Mouse (Mus musculus): ENCODE results near the gene Ttc7b.

The Ttc7b gene

DNA sequence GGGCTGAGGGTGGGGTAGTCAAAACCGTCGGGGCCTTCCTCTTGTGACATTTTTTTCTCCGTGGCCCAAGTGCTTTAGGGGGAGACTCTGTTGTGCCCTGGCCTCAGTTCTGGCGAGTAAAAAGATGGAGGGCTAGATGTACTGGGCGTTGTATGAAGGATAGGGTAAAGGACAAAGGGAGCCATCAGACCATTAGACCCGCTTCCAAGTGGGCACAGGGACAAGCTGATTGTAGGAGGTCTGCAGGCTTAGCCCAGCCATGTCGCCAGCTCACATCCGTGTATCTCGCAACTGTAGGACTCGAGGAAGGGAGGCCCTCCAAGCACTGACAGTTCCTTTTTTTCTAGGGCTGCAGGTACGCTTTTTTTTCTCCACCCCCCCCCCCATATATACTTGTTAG, 111.9 kb downstream of the Ttc7b start:
- DNase-seq (ENCODE audit: low spot score) = no peak

DNA sequence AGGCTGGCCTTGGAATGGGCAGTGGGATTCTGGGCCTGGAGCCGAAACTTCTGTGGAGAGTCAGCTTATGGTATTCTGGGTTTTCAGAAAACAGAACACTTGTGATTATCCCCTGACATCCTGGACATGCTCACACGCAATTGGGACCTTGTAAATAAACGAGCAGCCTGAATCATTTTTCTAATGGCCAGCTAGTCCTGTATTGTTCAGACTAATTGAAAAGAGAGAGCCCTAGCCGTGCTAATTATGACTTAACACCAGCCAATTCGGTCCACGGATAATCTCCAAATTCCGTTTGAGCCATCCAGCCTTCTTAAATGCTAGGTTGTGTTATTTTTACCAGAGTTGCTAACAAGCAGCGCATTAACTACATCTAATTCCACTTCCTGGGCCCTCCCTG, 112.5 kb downstream of the Ttc7b start:
- no peak for DNase-seq (ENCODE audit: low spot score)

- no peak for DNase-seq (ENCODE audit: low spot score)
Observed at GRCm38 (mm10) chr12:100407371-100407770, 113.3 kb downstream of the Ttc7b start.

GRCm38 (mm10) chr12:100406094-100406493, 114.5 kb downstream of the Ttc7b start:
- DNase-seq (ENCODE audit: low spot score) = no peak

DNA sequence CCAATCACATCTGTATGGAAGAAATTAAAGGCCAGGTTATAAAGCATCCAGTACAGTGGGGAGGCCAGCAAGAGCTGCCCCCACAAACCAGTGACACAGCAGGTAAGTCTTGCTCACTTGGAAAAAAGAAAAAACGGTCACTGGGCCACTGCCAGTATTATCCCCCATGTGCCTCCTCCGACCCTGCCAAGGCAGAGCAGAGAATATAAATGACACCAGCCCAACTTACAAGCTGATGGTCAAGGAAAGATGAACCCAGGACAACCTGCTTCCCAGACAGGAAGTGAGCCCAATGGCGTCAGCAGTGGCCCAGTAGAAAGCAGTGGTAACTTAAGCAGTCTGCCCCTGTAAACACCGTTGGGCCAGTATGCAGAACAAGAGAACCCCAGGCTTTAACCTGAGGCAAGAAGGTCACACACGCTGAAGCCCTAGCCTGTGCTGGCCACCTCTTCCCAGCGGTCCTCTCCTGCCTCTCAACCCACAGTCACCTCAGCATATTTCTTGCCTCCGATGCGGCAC, 115.1 kb downstream of the Ttc7b start:
- DNase-seq (ENCODE audit: low spot score) = no peak

DNA sequence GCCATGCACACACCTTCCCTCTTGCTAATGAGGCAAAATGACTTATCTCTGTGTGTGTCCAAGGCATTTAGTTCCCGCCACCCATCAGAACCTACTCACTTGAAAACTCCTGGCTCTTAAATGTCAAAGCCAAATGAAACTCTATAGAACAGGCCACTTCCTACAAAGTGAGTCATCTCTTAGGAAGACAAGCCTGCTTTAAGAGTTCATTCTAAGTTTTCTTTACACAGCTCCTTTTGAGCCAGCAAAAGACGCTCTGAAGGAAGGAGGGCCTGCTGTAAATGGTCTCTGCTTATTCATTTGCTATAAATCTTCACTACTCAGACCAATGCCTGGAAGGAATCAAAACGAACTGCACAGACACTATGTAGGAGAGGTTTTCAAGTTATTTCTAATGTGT, 116.2 kb downstream of the Ttc7b start:
- no peak for DNase-seq (ENCODE audit: low spot score)

GRCm38 (mm10) chr12:100403005-100403324, 117.7 kb downstream of the Ttc7b start:
- no peak for DNase-seq (ENCODE audit: low spot score)

DNA sequence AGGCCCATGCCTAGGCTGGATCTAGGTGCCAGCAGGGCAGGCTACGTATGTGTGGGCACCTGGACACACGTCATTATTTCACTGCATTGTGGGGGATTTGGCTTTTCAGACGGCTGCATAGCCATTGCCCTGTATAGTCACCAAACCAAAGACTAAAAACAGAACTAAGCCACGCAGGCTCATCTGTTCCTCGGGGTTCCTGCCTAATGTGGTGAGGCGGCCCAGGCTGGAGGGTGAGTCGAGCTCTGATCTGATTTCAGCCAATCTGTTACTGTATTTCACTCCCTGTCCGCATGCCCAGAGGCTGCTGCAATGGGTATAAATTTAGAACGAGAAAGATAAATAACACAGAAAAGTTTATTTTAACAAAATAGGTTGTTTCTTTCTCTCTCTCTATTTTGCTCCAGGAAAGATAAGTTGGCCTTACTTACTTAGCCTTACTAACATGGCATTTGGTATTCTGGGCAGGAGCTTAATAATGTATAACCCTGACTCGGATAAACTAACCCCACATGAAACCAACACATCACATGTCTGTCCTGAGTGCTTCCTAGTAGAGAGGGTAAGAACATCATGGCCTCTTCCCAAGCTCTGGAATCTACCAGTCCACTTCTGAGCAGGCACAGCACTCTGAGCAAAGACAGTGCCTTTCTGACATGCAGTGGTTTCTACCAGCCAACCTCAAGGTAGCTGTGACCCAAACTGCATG, 118.2 kb downstream of the Ttc7b start:
- DNase-seq (ENCODE audit: low spot score) = no peak

- DNase-seq (ENCODE audit: low spot score) = no peak
Observed at GRCm38 (mm10) chr12:100400119-100400518, 120.5 kb downstream of the Ttc7b start.

DNA sequence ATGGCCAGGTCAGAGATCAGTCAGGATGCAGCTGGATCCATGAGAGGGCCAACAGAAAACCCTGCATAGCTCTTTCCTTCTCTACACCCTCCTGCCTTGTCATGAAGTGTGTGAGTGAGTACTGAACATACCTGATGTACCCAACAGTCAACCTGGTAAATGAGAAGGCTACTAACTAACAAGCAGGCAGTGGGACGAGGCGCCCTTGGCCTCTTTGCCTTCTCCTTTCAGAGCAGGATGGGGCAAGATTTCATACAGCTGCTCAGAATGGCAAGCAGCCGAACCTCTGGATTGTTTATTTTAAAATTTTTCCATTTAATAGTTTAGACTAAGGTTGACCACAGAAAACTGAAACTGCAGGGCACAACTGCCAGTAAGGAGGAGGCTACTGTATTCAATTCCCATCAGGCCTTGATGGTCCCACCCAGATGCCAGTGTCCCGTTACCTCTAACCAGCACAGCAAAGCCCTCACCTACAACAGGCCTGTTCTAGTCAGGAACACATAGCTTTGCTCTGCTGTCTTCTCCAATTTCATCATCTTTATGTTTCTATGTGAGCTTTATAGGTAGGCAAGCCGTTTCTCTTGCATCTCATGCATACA, 121.4 kb downstream of the Ttc7b start:
- DNase-seq (ENCODE audit: low spot score) = no peak

DNA sequence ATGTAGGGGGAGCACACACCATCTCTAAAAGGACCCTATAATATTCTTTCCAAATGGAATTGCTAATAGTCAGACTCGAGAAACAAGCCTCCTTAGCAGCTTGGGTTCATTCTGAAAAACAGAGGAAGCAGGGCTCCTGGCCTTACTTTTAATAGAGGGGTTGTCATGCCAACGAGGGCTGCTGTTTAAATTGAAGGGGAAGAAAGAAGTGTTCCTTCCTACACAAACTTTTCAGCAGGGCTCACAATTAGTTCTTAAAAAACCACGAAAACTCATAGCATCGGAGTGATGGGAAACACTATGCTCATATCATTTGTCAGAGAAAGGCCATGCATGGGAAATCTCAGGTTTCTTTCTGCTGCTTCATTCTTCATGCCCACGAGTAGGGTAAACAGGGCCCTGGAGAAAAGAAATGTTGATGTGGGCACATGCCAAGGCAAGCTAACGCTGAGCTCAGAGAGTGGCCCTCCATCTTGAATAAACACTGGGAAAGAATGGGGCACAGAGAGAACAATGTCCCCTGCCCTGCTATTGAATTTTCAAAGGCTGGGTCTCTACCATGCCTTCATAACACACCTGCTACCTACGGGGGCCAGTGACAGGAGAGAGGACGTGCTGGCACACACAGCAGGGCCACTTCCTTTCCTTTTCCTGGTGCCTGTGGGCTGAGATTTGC, 122.2 kb downstream of the Ttc7b start:
- DNase-seq (ENCODE audit: low spot score) = no peak

DNA sequence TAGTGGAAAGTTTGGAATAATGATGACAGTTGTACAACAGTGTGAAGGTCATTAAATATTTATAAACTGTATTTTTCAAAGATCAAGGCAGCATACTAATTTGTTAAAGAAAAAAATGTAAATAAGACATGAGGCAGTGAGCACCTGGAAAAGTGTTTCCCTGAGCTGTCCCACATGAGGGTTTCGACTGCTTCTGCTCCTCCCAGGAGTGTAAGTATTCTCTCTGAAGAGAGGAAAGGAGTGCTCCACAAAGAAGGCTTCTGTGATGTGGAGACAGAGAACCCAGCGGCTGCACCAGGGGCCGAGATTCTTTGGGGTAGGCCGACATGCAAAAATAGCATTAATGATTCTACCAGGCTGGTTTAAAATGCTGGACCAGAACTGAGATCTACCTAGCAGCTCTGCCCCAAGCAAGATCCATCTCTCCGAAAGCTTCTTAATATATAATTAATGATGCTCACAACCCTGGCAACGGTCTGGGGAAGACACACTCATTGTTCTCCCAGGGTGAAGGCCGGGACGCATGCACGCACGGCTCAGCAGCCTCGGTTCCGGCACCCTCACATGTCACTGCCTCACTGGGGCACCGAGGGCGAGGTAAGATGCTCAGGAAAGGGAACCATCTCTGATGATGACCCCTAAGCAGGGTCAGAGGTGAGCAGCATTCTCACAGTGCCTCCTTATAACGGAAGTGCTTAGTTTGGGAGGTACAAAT, 123.0 kb downstream of the Ttc7b start:
- DNase-seq (ENCODE audit: low spot score) = no peak

DNA sequence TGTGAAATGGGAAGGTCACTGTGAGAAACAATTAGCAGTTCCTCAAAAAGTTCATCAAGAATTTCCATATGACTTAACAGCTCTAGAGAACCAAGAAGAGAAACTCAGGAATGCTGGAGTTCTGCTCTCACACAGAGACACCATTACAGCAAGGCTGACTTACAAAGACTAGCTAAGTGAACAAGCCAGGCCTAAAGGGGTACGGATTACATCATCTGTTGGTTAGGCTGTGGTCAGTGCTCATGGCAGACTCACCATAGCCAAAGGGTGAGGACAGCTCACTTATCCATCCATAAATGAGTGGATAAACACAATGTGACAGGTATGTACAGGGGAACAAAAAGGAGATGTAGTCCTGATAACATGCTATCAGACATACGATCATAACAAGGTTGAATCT, 123.8 kb downstream of the Ttc7b start:
- DNase-seq (ENCODE audit: low spot score) = no peak

- no peak for DNase-seq (ENCODE audit: low spot score)
Observed at GRCm38 (mm10) chr12:100393532-100393931, 127.1 kb downstream of the Ttc7b start.

- no peak for DNase-seq (ENCODE audit: low spot score)
Observed at GRCm38 (mm10) chr12:100393109-100393508, 127.5 kb downstream of the Ttc7b start.

- no peak for DNase-seq (ENCODE audit: low spot score)
Observed at GRCm38 (mm10) chr12:100392466-100392865, 128.2 kb downstream of the Ttc7b start.

DNA sequence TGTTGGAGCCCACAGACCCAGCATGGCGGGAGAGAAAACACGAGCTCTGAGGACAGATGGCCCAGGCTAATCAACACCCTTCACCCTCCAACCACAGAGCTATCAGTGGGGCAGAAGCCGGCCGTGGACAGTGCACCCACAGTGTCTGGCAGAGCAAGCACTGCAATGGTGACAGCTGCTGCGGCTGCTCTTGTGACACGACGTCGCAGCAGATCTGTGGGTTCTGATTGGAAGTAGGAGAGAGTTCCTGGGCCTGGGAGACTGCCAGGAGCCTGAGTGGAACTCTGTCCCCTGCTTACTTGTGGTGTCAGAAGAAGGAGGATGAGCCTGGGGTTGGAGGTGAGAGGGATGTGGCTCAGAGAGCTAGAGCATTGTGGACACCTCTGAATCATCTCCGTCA, 128.7 kb downstream of the Ttc7b start:
- DNase-seq (ENCODE audit: low spot score) = no peak

GRCm38 (mm10) chr12:100389878-100390710, 130.5 kb downstream of the Ttc7b start:
- no peak for DNase-seq (ENCODE audit: low spot score)

DNA sequence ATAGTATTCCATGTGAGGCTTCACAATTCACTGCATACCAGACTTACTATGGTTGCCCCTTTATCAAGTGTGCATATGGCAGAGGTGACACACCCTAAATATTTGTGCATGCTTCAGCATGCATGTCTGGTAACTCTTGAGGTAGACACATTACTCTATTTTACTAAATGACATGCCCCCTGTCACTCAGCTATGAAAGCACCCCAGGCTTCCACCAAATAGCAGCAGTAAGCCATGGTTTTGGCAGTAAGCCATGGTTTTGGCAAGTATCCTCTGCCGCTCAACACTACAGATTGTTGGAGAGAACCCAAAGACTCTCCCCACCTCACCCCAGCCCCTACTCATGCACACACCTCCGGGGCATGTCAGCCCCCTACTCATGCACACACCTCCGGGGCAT, 134.4 kb downstream of the Ttc7b start:
- DNase-seq (ENCODE audit: low spot score) = no peak

DNA sequence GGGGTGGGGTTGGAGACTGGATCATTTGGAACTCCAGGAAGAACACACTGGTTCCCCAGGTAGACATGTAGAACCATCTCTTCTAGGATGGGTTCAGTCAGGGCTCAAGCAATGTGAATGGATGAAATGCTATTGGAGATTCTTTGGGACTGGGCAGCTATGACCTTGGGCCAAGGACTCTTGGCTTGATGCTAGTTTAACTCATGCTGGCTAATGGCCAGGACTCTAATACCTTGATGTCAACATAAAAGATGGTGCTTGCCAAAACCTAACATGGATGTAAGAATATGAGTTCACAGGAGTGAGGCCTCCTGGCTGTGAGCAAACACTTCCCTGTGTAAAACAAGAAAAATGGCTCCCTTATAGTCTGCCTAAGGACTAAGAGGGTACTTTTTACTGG, 138.1 kb downstream of the Ttc7b start:
- no peak for DNase-seq (ENCODE audit: low spot score)

- DNase-seq (ENCODE audit: low spot score) = no peak
Observed at GRCm38 (mm10) chr12:100381941-100382340, 138.7 kb downstream of the Ttc7b start.

All from urinary bladder, postnatal 14 days (tissue).